Comparison of ENCODE assay signal across 11 mouse cellular contexts in the genomic region with DNA sequence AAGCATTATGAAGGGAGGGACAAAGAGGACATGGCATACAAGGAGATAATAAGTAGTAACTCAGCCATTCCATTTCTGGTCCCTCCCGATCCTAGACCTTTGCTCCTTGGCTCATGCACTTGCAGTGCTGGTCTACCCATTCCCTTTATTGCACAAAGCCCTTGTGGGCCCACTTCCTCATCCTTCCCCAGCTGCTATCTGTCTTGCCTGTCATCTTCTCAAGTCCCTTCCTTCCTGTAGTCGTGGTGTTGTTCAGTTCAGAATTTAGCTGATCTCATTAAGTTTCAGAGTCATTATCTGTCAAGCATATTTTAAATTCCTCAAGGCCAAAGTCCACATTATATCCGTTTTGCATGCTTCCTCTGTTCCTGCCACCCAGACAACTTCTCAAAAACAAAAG. TPM values are rescaled to one million over a fixed set of nuclear protein-coding genes. Genes with fewer than 3 reads are reported as not detected.
DNase-seq lines count a peak whose midpoint lies in the region; ATAC-seq and TF ChIP-seq lines count a peak whose summit lies in the region.
"Had no signal": no experiment of that assay in that cellular context is flagged by ENCODE, and none has a peak within 500 bp of the region (broad histone marks: within the 10 kb centered on the region; RNA-seq: fewer than 3 reads in every experiment).

No protein-coding gene starts in this region.

- intact Hi-C loops in heart, postnatal 14 days (cut with DNase I) = no loop called here

- no peaks in the 10 kb centered on the region for H3K9me3 ChIP-seq in lung, embryonic 16.5 days (ENCODE audit: control insufficient read depth, low read length)
- no peaks in the 10 kb centered on the region for H3K9me3 ChIP-seq in hindbrain, embryonic 13.5 days
- H3K9me3 ChIP-seq: hindbrain, embryonic 12.5 days; limb, embryonic 15.5 days had no signal

- no peak overlapping the region for H3K9ac ChIP-seq in lung, embryonic 16.5 days (ENCODE audit: low read length)
- no peak overlapping the region for H3K9ac ChIP-seq in hindbrain, embryonic 13.5 days
- H3K9ac ChIP-seq: embryonic facial prominence, embryonic 12.5 days; hindbrain, embryonic 12.5 days; limb, embryonic 15.5 days had no signal

- peaks cover 21% of the 10 kb centered on the region for H3K4me1 ChIP-seq in lung, embryonic 16.5 days (replicated peaks; ENCODE audit: control insufficient read depth, insufficient read depth, low read length)
- peaks cover 3% of the 10 kb centered on the region; the same call in 1 of the 2 replicates for H3K4me1 ChIP-seq in small intestine, adult 2 months (ENCODE audit: control insufficient read depth, insufficient read depth, insufficient read length, low read length)
- H3K4me1 ChIP-seq in hindbrain, embryonic 13.5 days (replicated peaks) = no peaks in the 10 kb centered on the region
- H3K4me1 ChIP-seq: hindbrain, embryonic 12.5 days had no signal

- no peak overlapping the region for H3K4me2 ChIP-seq in lung, embryonic 16.5 days (ENCODE audit: low read depth, low read length)
- H3K4me2 ChIP-seq in hindbrain, embryonic 13.5 days = no peak overlapping the region
- H3K4me2 ChIP-seq: embryonic facial prominence, embryonic 12.5 days; hindbrain, embryonic 12.5 days; limb, embryonic 15.5 days had no signal

- TF ChIP-seq POLR2A in small intestine, adult 2 months (IDR thresholded peaks at IDR 0.05; ENCODE audit: low read depth, low read length) = no peak

- peak overlapping the region; percentile 74 for H3K27ac ChIP-seq in lung, embryonic 16.5 days (ENCODE audit: low read length)
- 0 out of 2 replicates have a peak overlapping the region, but pooled peaks have one; percentile 7 for H3K27ac ChIP-seq in small intestine, adult 2 months (ENCODE audit: insufficient read depth, low read depth, low read length)
- H3K27ac ChIP-seq in hindbrain, embryonic 13.5 days = no peak overlapping the region
- H3K27ac ChIP-seq: embryonic facial prominence, embryonic 12.5 days; hindbrain, embryonic 12.5 days; limb, embryonic 15.5 days had no signal

- no peaks in the 10 kb centered on the region for H3K36me3 ChIP-seq in lung, embryonic 16.5 days (ENCODE audit: control insufficient read depth, insufficient read depth, low read length)
- H3K36me3 ChIP-seq in small intestine, adult 2 months (ENCODE audit: control insufficient read depth, insufficient read depth, low read length) = no peaks in the 10 kb centered on the region
- H3K36me3 ChIP-seq in hindbrain, embryonic 13.5 days = no peaks in the 10 kb centered on the region
- H3K36me3 ChIP-seq: embryonic facial prominence, embryonic 12.5 days; hindbrain, embryonic 12.5 days; limb, embryonic 15.5 days had no signal

- WGBS in lung, embryonic 16.5 days = 14% methylated on average over 3 of the region's 3 CpGs
- 7% methylated on average over 3 of the region's 3 CpGs for WGBS in small intestine, adult 2 months
- 52% methylated on average over 3 of the region's 3 CpGs for WGBS in hindbrain, embryonic 13.5 days

- DNase-seq in lung, postnatal 25 days (ENCODE audit: low spot score) = no peak
- DNase-seq in heart, postnatal 14 days = peak; percentile 14 to 31
- peak; percentile 26 to 50 for DNase-seq in kidney, postnatal 4 days
- DNase-seq in adrenal gland, adult 2 months = no peak

- peak; percentile 82 for ATAC-seq in lung, embryonic 16.5 days (ENCODE audit: low read depth)
- no peak for ATAC-seq in erythroid progenitor cell, adult 5-6 weeks (replicated peaks; ENCODE audit: low FRiP score, poor library complexity, severe bottlenecking)
- no peak for ATAC-seq in hindbrain, embryonic 13.5 days (ENCODE audit: low FRiP score)

- TF ChIP-seq CTCF in small intestine, adult 2 months (IDR thresholded peaks at IDR 0.05; ENCODE audit: extremely low read depth, insufficient read length, insufficient replicate concordance, low read depth, low read length) = no peak

- no peaks in the 10 kb centered on the region for H3K27me3 ChIP-seq in lung, embryonic 16.5 days (ENCODE audit: control insufficient read depth, insufficient read depth, low read depth, low read length)
- H3K27me3 ChIP-seq in small intestine, adult 2 months (ENCODE audit: control insufficient read depth, insufficient read depth, low read length) = no peaks in the 10 kb centered on the region
- H3K27me3 ChIP-seq in hindbrain, embryonic 13.5 days = no peaks in the 10 kb centered on the region
- H3K27me3 ChIP-seq: embryonic facial prominence, embryonic 12.5 days; hindbrain, embryonic 12.5 days; limb, embryonic 15.5 days had no signal

- H3K4me3 ChIP-seq in lung, embryonic 16.5 days (ENCODE audit: low read length) = no peak overlapping the region
- no peak overlapping the region for H3K4me3 ChIP-seq in small intestine, adult 2 months (ENCODE audit: low read depth, low read length)
- H3K4me3 ChIP-seq in hindbrain, embryonic 13.5 days = no peak overlapping the region
- H3K4me3 ChIP-seq: embryonic facial prominence, embryonic 12.5 days; hindbrain, embryonic 12.5 days; limb, embryonic 15.5 days had no signal

RNA-seq across cellular contexts. Expression of a gene that starts 9.5 kb away (rescaled TPM):
- 29.5 and 31.4 TPM in 2 replicates for polyA plus RNA-seq in lung, embryonic 16.5 days (2015; fragmentation: Nextera tagmentation; extraction: Ambion mirVana)
- total RNA-seq in heart, postnatal 14 days (2021) = 1 to 10 TPM; 5.7 to 6.7 TPM
- 3.2 and 3.5 TPM in 2 replicates for polyA plus RNA-seq in small intestine, adult 2 months (2012; rRNA removed)
- 10 to 100 TPM; 13.2 to 14.9 TPM for total RNA-seq in adrenal gland, adult 2 months (2021)
- 3.7 and 4.5 TPM in 2 replicates for polyA plus RNA-seq in adrenal gland, adult 2 months (2012; rRNA removed)
- 0.84 and 6.5 TPM in 2 replicates for total RNA-seq in erythroid progenitor cell, adult 5-6 weeks (2015; ENCODE audit: low replicate concordance)
- 2.6 and 3.3 TPM in 2 replicates for total RNA-seq in erythroid progenitor cell, adult 5-6 weeks (2017; ENCODE audit: low replicate concordance)
- polyA plus RNA-seq in hindbrain, embryonic 13.5 days (2015; fragmentation: Nextera tagmentation; extraction: Ambion mirVana) = 8.0 and 8.1 TPM in 2 replicates

Comparison
In these comparisons a context has a peak if more than half of its experiments do, and no peak if none do; other contexts are left out.
1. DNase-seq: peak in heart, postnatal 14 days (2 of 2) and kidney, postnatal 4 days (2 of 2); none in lung, postnatal 25 days (single experiment) and adrenal gland, adult 2 months (single experiment).